Mouse (Mus musculus): ENCODE data around the gene Sec11a. TPM values are rescaled to one million over a fixed set of nuclear protein-coding genes. Genes with fewer than 3 reads are reported as not detected.
A peak's percentile ranks its signal among the peaks of the same experiment; 100 is the strongest.

Sec11a gene
- total and polyA plus RNA-seq, 2 experiments from 2014 or later = 48.1 to 140 TPM

DNA sequence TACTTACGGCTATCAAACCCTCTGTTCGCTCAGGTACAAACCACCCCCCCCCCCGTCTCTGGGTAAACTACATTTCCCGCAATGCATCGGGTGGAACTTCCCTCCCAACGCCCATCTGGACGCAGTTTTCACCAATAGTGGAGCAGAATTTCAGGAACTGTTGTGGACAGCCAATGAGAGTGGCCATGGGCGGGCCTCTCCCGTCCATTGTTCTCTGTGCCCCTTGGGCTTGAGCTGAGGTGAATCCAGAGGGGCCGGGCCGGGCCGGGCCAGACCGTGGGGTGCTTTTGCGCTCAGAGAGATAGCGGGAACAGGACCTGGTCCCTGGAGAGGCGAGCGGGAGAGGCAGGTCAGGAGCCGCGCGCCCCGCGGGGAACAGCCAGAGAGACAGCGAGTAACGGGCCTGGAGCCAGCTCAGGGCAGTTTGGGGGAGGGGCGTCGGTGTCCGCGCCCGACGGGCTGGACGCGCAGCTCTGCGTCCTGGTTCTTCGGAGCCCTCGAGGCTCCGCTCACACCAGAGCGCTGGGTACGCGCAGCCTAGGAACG is 86.8 kb downstream of the Sec11a start, which contains the start of gene Zscan2:
Gene Zscan2 (plus strand): TSS at position 192 of the 546 bp plus-strand sequence.
- peak; percentile 98 for ATAC-seq
- peak within 1 kb of the TSS; percentile 79 for H3K4me3 ChIP-seq (ENCODE audit: low read length)
- H3K9ac ChIP-seq (replicated peaks; ENCODE audit: low read length) = peak within 1 kb of the TSS; percentile 79
- H3K9me3 ChIP-seq (ENCODE audit: low read length) = no peaks in the 10 kb centered on the region
- H3K4me2 ChIP-seq (ENCODE audit: low read depth, low read length) = peak within 1 kb of the TSS; percentile 85
- under 1% methylated on average over 40 of the region's 40 CpGs for WGBS
- peaks cover 8% of the 10 kb centered on the region for H3K36me3 ChIP-seq (ENCODE audit: insufficient read depth, low read length)
- H3K27ac ChIP-seq = peak within 1 kb of the TSS; percentile 82
- TF ChIP-seq CTCF (IDR thresholded peaks at IDR 0.05; ENCODE audit: low read depth) = no peak
- DNase-seq (ENCODE audit: low spot score) = peak; percentile 97
- peaks cover 16% of the 10 kb centered on the region; the same call in 1 of the 2 replicates for H3K4me1 ChIP-seq (ENCODE audit: insufficient read depth, low read length)
- no peaks in the 10 kb centered on the region for H3K27me3 ChIP-seq (ENCODE audit: insufficient read depth, low read length)

DNA sequence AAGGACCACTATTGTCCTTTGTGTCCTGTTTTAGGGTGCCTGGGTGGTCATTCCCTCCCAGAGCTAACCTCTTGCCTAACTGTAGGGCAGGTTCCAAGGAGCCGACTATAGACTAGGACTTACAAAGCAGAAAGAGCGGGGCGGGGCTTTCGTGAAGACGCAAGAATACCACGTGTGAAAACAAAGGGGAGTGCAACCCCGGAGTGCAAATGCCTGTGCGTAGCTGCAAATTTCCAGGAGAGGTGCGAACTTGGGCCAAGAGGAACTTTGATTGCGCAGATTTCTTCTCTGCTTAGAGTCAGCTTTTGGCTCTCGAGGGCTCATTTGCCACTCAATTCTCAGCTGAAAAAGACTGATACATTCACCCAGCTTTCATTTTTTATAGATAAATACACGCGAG is 87.4 kb downstream of the Sec11a start:
- Histone ChIP-seq H3K27ac (no peak overlapping the region; the same call in 1 of the 2 replicates), H3K36me3 (ENCODE audit: insufficient read depth, low read length) (peaks cover 2% of the 10 kb centered on the region; the same call in 1 of the 2 replicates), H3K4me3 (ENCODE audit: low read length) (peak overlapping the region; percentile 79), H3K9ac (replicated peaks; ENCODE audit: low read length) (peak overlapping the region; percentile 79), H3K9me3 (ENCODE audit: low read length) (no peaks in the 10 kb centered on the region), H3K4me1 (ENCODE audit: insufficient read depth, low read length) (peaks cover 16% of the 10 kb centered on the region; the same call in 1 of the 2 replicates), H3K4me2 (ENCODE audit: low read depth, low read length) (peak overlapping the region; percentile 85), H3K27me3 (ENCODE audit: insufficient read depth, low read length) (no peaks in the 10 kb centered on the region)
- WGBS = 2% methylated on average over 13 of the region's 13 CpGs
- DNase-seq (ENCODE audit: low spot score) (peak; percentile 73), ATAC-seq (peak; percentile 36)
- TF ChIP-seq CTCF (IDR thresholded peaks at IDR 0.05; ENCODE audit: low read depth) = no peak

DNA sequence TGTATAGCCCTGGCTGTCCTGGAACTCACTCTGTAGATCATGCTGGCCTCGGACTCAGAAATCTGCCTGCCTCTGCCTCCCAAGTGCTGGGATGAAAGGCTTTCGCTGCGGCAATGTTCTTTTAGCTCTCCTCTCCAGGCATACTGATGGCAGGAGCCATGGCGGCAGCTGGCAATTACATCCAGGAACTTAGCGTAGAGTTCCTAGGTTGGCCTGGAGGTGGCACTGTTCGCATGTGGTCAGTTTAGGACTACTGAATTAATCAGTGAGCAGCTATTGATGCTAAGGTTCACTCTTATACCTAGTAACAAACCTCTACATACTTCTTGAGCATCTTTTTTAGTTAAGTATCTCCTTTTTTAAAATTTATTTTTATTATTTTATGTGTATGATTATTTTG is 90.4 kb downstream of the Sec11a start:
- peak; percentile 87 for TF ChIP-seq CTCF (IDR thresholded peaks at IDR 0.05; ENCODE audit: low read depth)
- WGBS = 18% methylated on average over 6 of the region's 6 CpGs
- H3K4me2 ChIP-seq (ENCODE audit: low read depth, low read length) = no peak overlapping the region
- no peak overlapping the region for H3K27ac ChIP-seq
- peaks cover 4% of the 10 kb centered on the region; the same call in 1 of the 2 replicates for H3K4me1 ChIP-seq (ENCODE audit: insufficient read depth, low read length)
- DNase-seq (ENCODE audit: low spot score) (peak; percentile 84), ATAC-seq (no peak)
- H3K9me3 ChIP-seq (ENCODE audit: low read length) = no peaks in the 10 kb centered on the region
- H3K9ac ChIP-seq (replicated peaks; ENCODE audit: low read length) = no peak overlapping the region
- no peaks in the 10 kb centered on the region for H3K36me3 ChIP-seq (ENCODE audit: insufficient read depth, low read length)
- no peak overlapping the region for H3K4me3 ChIP-seq (ENCODE audit: low read length)
- H3K27me3 ChIP-seq (ENCODE audit: insufficient read depth, low read length) = no peaks in the 10 kb centered on the region

DNA sequence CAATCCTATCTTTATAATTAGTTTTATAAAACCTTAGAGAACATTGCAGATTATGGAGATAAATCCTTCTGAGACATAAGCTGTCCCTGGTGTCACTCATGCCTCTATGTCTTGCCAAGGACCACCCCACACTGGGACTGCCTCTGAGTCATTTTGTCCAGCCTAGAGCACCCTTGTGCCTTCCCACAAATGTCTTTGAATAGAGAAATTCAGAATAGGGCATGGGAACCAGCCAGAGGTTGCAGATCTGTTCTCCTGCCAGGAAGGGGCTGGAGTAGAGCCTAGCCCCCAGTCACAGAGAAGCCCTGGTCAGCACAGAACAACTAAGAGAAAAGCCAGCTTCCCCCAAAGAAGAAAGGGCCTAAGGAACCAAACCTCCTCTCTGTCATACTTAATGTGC is 92.3 kb downstream of the Sec11a start:
- Histone ChIP-seq H3K4me3 (ENCODE audit: low read length) (no peak overlapping the region), H3K9ac (replicated peaks; ENCODE audit: low read length) (no peak overlapping the region), H3K9me3 (ENCODE audit: low read length) (no peaks in the 10 kb centered on the region), H3K4me2 (ENCODE audit: low read depth, low read length) (no peak overlapping the region), H3K27ac (peak overlapping the region; percentile 17; the same call in 1 of the 2 replicates), H3K36me3 (ENCODE audit: insufficient read depth, low read length) (no peaks in the 10 kb centered on the region), H3K27me3 (ENCODE audit: insufficient read depth, low read length) (no peaks in the 10 kb centered on the region), H3K4me1 (ENCODE audit: insufficient read depth, low read length) (peaks cover 4% of the 10 kb centered on the region; the same call in 1 of the 2 replicates)
- no peak for TF ChIP-seq CTCF (IDR thresholded peaks at IDR 0.05; ENCODE audit: low read depth)
- DNase-seq (ENCODE audit: low spot score) (peak; percentile 51), ATAC-seq (peak; percentile 69; the same call in 1 of the 2 replicates)

Other genes with a start within 250 kb of the Sec11a start
- gene Iqgap1, start 121.8 kb downstream of the Sec11a start, total RNA-seq (2014; rRNA removed) = 23.5 and 29.4 TPM in 2 replicates
- 15.7 and 16.6 TPM in 2 replicates for gene Iqgap1, start 121.8 kb downstream of the Sec11a start, polyA plus RNA-seq (2015; fragmentation: Nextera tagmentation; extraction: Ambion mirVana)
- gene Zscan2, start 86.9 kb downstream of the Sec11a start, total RNA-seq (2014; rRNA removed) = 19.9 and 22.2 TPM in 2 replicates
- 2.2 and 2.5 TPM in 2 replicates for gene Zscan2, start 86.9 kb downstream of the Sec11a start, polyA plus RNA-seq (2015; fragmentation: Nextera tagmentation; extraction: Ambion mirVana)
- gene Wdr73, start 46.5 kb downstream of the Sec11a start, total RNA-seq (2014; rRNA removed) = 20.3 and 23.9 TPM in 2 replicates
- gene Wdr73, start 46.5 kb downstream of the Sec11a start, polyA plus RNA-seq (2015; fragmentation: Nextera tagmentation; extraction: Ambion mirVana) = 29.2 and 35.7 TPM in 2 replicates
- 6.5 and 13.4 TPM in 2 replicates for gene Nmb, start 42.7 kb downstream of the Sec11a start, total RNA-seq (2014; rRNA removed)
- gene Nmb, start 42.7 kb downstream of the Sec11a start, polyA plus RNA-seq (2015; fragmentation: Nextera tagmentation; extraction: Ambion mirVana) = 10.6 and 12.9 TPM in 2 replicates
- gene Zfp592, start 45.9 kb upstream of the Sec11a start, total RNA-seq (2014; rRNA removed) = 30.9 and 47.4 TPM in 2 replicates
- gene Zfp592, start 45.9 kb upstream of the Sec11a start, polyA plus RNA-seq (2015; fragmentation: Nextera tagmentation; extraction: Ambion mirVana) = 4.3 TPM in 2 replicates
- 0.04 and 0.16 TPM in 2 replicates for gene Alpk3, start 109.8 kb upstream of the Sec11a start, total RNA-seq (2014; rRNA removed)
- gene Alpk3, start 109.8 kb upstream of the Sec11a start, polyA plus RNA-seq (2015; fragmentation: Nextera tagmentation; extraction: Ambion mirVana) = 0.13 and 0.16 TPM in 2 replicates
- gene Slc28a1, start 167.0 kb upstream of the Sec11a start, total RNA-seq (2014; rRNA removed) = 0.29 and 0.47 TPM in 2 replicates
- gene Slc28a1, start 167.0 kb upstream of the Sec11a start, polyA plus RNA-seq (2015; fragmentation: Nextera tagmentation; extraction: Ambion mirVana) = 0.08 and 0.10 TPM in 2 replicates